Mouse (Mus musculus) heart, embryonic 16.5 days (tissue): ENCODE measurements around the gene Ankrd1. TPM values are rescaled to one million over a fixed set of nuclear protein-coding genes. Genes with fewer than 3 reads are reported as not detected.
A peak's percentile ranks its signal among the peaks of the same experiment; 100 is the strongest.

Source experiments
- ATAC-seq: fragments of 200-750 bp; cut with Nextera tagmentation; replicated peaks from 2 replicates; pipeline ENCODE4 v1.8.0; 2017; ENCODE audit warnings: moderate number of reproducible peaks; ENCODE audit not compliant: insufficient read depth, low FRiP score; ENCODE audit errors: extremely low read depth
- H3K27ac ChIP-seq: fragments of 300-500 bp; sonication (generic); 2 replicates; pipeline ENCODE4 v1.5.1; 2014; ENCODE audit warnings: mild to moderate bottlenecking, low read length, control low read depth, moderate library complexity
- H3K27me3 ChIP-seq: fragments of 300-500 bp; sonication (generic); 2 replicates; pipeline ENCODE4 v1.6.1; 2014; ENCODE audit warnings: low read length, mixed read lengths; ENCODE audit not compliant: control insufficient read depth, insufficient read depth
- H3K36me3 ChIP-seq: fragments of 300-500 bp; sonication (generic); 2 replicates; pipeline ENCODE4 v1.6.1; 2014; ENCODE audit not compliant: control insufficient read depth, insufficient read depth
- H3K4me1 ChIP-seq: fragments of 300-500 bp; sonication (generic); 2 replicates; pipeline ENCODE4 v1.6.1; 2014; ENCODE audit warnings: low read length, mixed read lengths; ENCODE audit not compliant: control insufficient read depth, insufficient read depth
- H3K4me2 ChIP-seq: fragments of 300-500 bp; sonication (generic); 2 replicates; pipeline ENCODE4 v1.6.1; 2014; ENCODE audit warnings: low read depth, mild to moderate bottlenecking, control low read depth, low read length
- H3K4me3 ChIP-seq: fragments of 300-500 bp; sonication (generic); 2 replicates; pipeline ENCODE4 v1.5.1; 2014; ENCODE audit warnings: mild to moderate bottlenecking, control low read depth, low read length
- H3K9ac ChIP-seq: fragments of 300-500 bp; sonication (generic); 2 replicates; pipeline ENCODE4 v1.6.1; 2014; ENCODE audit warnings: low read length, control low read depth
- H3K9me3 ChIP-seq: fragments of 300-500 bp; sonication (generic); replicated peaks from 2 replicates; pipeline ENCODE4 v1.6.1; 2016; ENCODE audit warnings: low read length; ENCODE audit not compliant: control insufficient read depth
- WGBS: fragments of 180-500 bp; shearing (Covaris S2); extraction: QIAGEN DNeasy Blood & Tissue Kit; methylation state at CpG from one replicate; pipeline ENCODE4 v1.1.7; 2014; 5-methylcytosine and 5-hydroxymethylcytosine counted together
- polyA plus RNA-seq: library from polyadenylated mRNA; unstranded; fragments of >200 nt; fragmentation: Nextera tagmentation; extraction: Ambion mirVana; gene quantifications from 2 replicates; pipeline ENCODE4 v1.2.1, GENCODE M21; 2015

The Ankrd1 gene
- 427 and 514 TPM in 2 replicates for polyA plus RNA-seq

- peak; percentile 87 for ATAC-seq
- no peaks in the 10 kb centered on the region for H3K27me3 ChIP-seq
- 16% methylated on average over 14 of the region's 14 CpGs for WGBS
- H3K27ac ChIP-seq: peak within 1 kb of the TSS; percentile 95
- peaks cover 9% of the 10 kb centered on the region for H3K4me1 ChIP-seq
- H3K36me3 ChIP-seq: peaks cover 6% of the 10 kb centered on the region
- H3K4me3 ChIP-seq: peak within 1 kb of the TSS; percentile 57
- peaks cover 24% of the 10 kb centered on the region for H3K9me3 ChIP-seq
- H3K9ac ChIP-seq: peak within 1 kb of the TSS; percentile 81
- H3K4me2 ChIP-seq: peak within 1 kb of the TSS; percentile 63
Measured at GRCm38 (mm10) chr19:36119783-36120471, at the start of gene Ankrd1. Ankrd1 (minus strand) TSS chr19:36120099.

DNA sequence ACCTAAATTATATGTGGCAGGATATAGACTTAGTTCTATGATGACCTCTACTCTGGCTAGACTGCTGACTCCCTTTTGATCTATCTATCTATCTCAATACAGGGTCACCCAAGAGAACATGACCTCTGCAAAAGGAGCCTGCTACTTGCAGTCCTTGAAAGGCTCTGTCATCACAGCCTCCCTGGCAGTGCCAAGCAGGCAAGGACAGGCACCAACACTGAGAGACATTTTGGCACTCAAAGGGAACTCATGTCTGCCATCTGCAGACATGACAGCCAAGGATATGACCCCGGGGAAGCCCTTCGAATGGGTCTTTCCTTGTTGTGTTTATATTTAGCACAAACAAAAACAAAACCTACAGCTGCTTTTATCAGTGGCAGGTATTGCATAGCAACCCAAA, 49.2 kb upstream of the Ankrd1 start:
- no peak for ATAC-seq
- peaks cover 7% of the 10 kb centered on the region for H3K9me3 ChIP-seq
- H3K36me3 ChIP-seq: no peaks in the 10 kb centered on the region
- H3K9ac ChIP-seq: no peak overlapping the region
- no peaks in the 10 kb centered on the region for H3K27me3 ChIP-seq
- 52% methylated on average over 2 of the region's 2 CpGs for WGBS
- H3K4me3 ChIP-seq: no peak overlapping the region
- no peak overlapping the region for H3K27ac ChIP-seq
- H3K4me1 ChIP-seq: peaks cover 37% of the 10 kb centered on the region
- no peak overlapping the region for H3K4me2 ChIP-seq

DNA sequence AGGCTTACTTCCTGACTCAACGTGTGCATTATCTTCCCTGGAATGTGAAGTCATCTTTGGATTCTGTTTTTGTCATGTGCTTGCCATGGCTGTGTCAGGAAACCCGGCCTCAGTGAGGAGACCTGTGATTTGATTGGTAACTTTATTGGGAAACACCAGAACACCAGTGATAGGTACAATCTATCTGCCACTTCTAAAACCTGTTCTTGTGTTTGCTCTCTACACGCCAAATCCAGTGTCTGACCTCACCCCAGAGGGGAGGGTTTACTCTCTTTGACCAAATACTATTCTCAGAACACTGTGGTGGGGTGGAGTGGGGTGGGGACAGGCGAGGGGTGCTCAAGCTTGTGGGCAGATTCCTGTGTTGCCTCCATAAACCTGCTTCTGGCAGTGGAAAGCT, 48.2 kb upstream of the Ankrd1 start:
- Histone ChIP-seq H3K4me1 (peaks cover 37% of the 10 kb centered on the region), H3K4me3 (no peak overlapping the region), H3K9me3 (peaks cover 7% of the 10 kb centered on the region), H3K27ac (peak overlapping the region; percentile 61), H3K9ac (no peak overlapping the region), H3K36me3 (no peaks in the 10 kb centered on the region), H3K27me3 (no peaks in the 10 kb centered on the region), H3K4me2 (no peak overlapping the region)
- 25% methylated on average over 4 of the region's 4 CpGs for WGBS
- peak; percentile 65; the same call in 1 of the 2 replicates for ATAC-seq

DNA sequence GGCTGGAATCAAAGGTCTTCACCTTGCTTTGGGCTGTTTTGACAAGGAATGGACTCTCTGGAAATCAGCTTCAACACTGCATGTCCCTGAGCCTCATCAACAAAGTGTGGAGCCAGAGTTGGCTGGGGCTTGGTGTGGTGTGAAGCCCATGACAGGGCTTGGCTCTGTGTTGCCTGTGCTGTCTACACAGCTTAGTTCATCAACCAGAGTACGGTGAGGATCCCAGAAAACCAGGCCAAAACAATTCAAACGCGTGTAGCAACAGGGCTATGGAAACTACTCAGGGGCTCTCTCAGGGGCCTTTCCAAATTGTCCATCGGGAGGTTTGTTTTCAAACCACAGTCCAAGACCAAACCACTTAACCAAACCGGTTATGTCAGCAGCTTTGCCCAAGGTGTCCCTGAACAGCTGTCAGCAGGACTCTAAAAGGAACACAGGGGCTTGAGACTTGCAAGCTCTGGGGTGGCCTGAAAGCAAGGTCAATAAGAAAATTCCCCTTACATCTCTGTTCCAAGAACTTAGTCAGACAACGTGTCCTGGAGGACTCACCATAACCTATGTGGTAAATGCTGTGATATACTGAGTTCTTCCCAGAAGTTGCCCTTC, 47.5 kb upstream of the Ankrd1 start:
- Histone ChIP-seq H3K4me2 (no peak overlapping the region), H3K4me1 (peaks cover 37% of the 10 kb centered on the region), H3K27me3 (no peaks in the 10 kb centered on the region), H3K9ac (no peak overlapping the region), H3K27ac (peak overlapping the region; percentile 61), H3K9me3 (peaks cover 7% of the 10 kb centered on the region), H3K36me3 (no peaks in the 10 kb centered on the region), H3K4me3 (no peak overlapping the region)
- WGBS: 37% methylated on average over 6 of the region's 6 CpGs
- ATAC-seq: peak; percentile 78

GRCm38 (mm10) chr19:36166401-36167160, 46.7 kb upstream of the Ankrd1 start:
- ATAC-seq: no peak

GRCm38 (mm10) chr19:36165351-36165750, 45.5 kb upstream of the Ankrd1 start:
- Histone ChIP-seq H3K9ac (no peak overlapping the region), H3K27me3 (no peaks in the 10 kb centered on the region), H3K27ac (no peak overlapping the region), H3K4me2 (no peak overlapping the region), H3K4me3 (no peak overlapping the region), H3K4me1 (peaks cover 37% of the 10 kb centered on the region), H3K9me3 (no peaks in the 10 kb centered on the region), H3K36me3 (no peaks in the 10 kb centered on the region)
- 57% methylated on average over 4 of the region's 4 CpGs for WGBS
- no peak for ATAC-seq

More at GRCm38 (mm10) chr19:36166401-36167160, 46.7 kb upstream of the Ankrd1 start:
- H3K4me2 ChIP-seq: no peak overlapping the region
- H3K27me3 ChIP-seq: no peaks in the 10 kb centered on the region
- peaks cover 7% of the 10 kb centered on the region for H3K9me3 ChIP-seq
- WGBS: 65% methylated on average over 6 of the region's 6 CpGs
- no peak overlapping the region for H3K9ac ChIP-seq
- H3K27ac ChIP-seq: peak overlapping the region; percentile 61
- no peaks in the 10 kb centered on the region for H3K36me3 ChIP-seq
- peaks cover 37% of the 10 kb centered on the region for H3K4me1 ChIP-seq
- no peak overlapping the region for H3K4me3 ChIP-seq

DNA sequence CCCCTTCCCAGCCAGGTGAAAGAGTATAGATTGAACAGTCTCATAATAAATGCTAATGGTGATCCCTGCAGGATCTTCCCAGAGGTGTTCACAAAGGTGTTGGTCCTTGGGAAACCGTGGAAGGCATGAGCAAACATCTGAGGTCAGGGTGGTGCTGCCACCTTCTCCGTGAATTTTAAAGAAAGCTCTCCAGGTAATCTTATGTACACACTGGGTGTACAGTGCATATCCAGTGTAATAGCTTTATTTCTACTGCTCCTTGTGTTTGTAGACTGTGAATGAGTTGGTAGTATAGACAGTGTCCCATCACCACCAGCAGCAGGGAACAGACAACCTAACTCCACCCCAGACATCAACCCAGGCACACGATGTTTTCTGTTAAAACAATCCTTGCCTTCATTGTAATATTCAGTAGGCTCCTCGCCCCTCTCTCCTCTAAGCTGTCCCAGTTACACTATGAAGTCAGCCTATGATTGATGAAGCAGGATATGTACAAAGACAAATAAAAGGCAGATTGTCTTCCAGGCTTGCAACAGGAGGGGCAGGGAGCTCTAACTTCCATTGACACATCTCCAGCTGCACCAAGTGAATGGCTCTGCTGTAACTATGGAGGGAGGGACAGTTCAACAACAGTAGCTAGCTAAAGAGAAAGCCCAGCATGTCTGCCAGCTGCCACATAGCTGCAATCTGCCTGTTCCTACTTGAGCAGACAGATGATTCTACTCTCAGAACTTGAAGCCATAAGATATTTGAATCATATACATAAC, 30.5 kb upstream of the Ankrd1 start:
- H3K4me3 ChIP-seq: no peak overlapping the region
- no peaks in the 10 kb centered on the region for H3K9me3 ChIP-seq
- no peak overlapping the region for H3K4me2 ChIP-seq
- 67% methylated on average over 4 of the region's 4 CpGs for WGBS
- no peaks in the 10 kb centered on the region for H3K36me3 ChIP-seq
- no peaks in the 10 kb centered on the region for H3K4me1 ChIP-seq
- H3K27ac ChIP-seq: no peak overlapping the region
- ATAC-seq: no peak
- no peaks in the 10 kb centered on the region for H3K27me3 ChIP-seq
- H3K9ac ChIP-seq: no peak overlapping the region

DNA sequence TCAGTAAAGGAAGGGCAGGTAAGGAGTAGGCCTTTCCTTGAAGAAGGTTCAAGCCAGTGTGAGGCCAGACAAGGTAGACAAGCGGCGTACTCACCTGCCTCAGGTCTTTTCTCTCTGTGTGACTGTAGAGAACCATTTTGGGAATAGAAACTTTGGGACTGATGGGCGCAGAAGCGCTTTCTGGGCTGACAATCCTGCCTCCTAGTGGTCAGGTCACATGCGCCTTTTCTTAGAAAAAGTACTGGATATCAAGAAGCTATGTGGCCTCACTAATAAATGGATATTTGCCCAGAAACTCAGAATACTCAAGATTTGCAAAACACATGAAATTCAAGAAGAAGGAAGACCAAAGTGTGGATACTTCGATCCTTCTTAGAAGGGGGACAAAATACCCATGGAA, 28.7 kb upstream of the Ankrd1 start:
- H3K9me3 ChIP-seq: no peaks in the 10 kb centered on the region
- no peak for ATAC-seq
- H3K4me1 ChIP-seq: no peaks in the 10 kb centered on the region
- H3K27me3 ChIP-seq: no peaks in the 10 kb centered on the region
- no peak overlapping the region for H3K4me3 ChIP-seq
- no peak overlapping the region for H3K4me2 ChIP-seq
- no peaks in the 10 kb centered on the region for H3K36me3 ChIP-seq
- H3K9ac ChIP-seq: no peak overlapping the region
- H3K27ac ChIP-seq: no peak overlapping the region
- 80% methylated on average over 6 of the region's 6 CpGs for WGBS
